Mouse (Mus musculus) limb, embryonic 15.5 days (tissue): ENCODE results near the gene Fgf12. TPM values are rescaled to one million over a fixed set of nuclear protein-coding genes. Genes with fewer than 3 reads are reported as not detected.
A peak's percentile ranks its signal among the peaks of the same experiment; 100 is the strongest.

Experiments
- ATAC-seq: fragments of 200-750 bp; cut with Nextera tagmentation; 2 replicates; pipeline ENCODE4 v1.8.0; 2017; ENCODE audit warnings: low read depth, moderate TSS enrichment; ENCODE audit not compliant: insufficient number of reproducible peaks, low FRiP score, low TSS enrichment
- H3K27ac ChIP-seq: fragments of 300-500 bp; sonication (generic); 2 replicates; pipeline ENCODE4 v1.5.1; 2015; ENCODE audit warnings: moderate library complexity, mild to moderate bottlenecking, inconsistent platforms
- H3K27me3 ChIP-seq: fragments of 300-500 bp; sonication (generic); 2 replicates; pipeline ENCODE4 v1.6.1; 2015; ENCODE audit warnings: inconsistent platforms
- H3K36me3 ChIP-seq: fragments of 300-500 bp; sonication (generic); 2 replicates; pipeline ENCODE4 v1.6.1; 2015; ENCODE audit warnings: inconsistent platforms
- H3K4me1 ChIP-seq: fragments of 300-500 bp; sonication (generic); 2 replicates; pipeline ENCODE4 v1.6.1; 2015; ENCODE audit warnings: inconsistent platforms
- H3K4me2 ChIP-seq: fragments of 300-500 bp; sonication (generic); 2 replicates; pipeline ENCODE4 v1.6.1; 2015; ENCODE audit warnings: mild to moderate bottlenecking, inconsistent platforms
- H3K4me3 ChIP-seq: fragments of 300-500 bp; sonication (generic); 2 replicates; pipeline ENCODE4 v1.5.1; 2015; ENCODE audit warnings: mild to moderate bottlenecking, inconsistent platforms
- H3K9ac ChIP-seq: fragments of 300-500 bp; sonication (generic); 2 replicates; pipeline ENCODE4 v1.6.1; 2015; ENCODE audit warnings: inconsistent platforms
- H3K9me3 ChIP-seq: fragments of 300-500 bp; sonication (generic); 2 replicates; pipeline ENCODE4 v1.6.1; 2016; ENCODE audit warnings: inconsistent platforms
- WGBS: fragments of 180-500 bp; shearing (Covaris S2); methylation state at CpG from one replicate; pipeline ENCODE4 v1.1.7; 2015; 5-methylcytosine and 5-hydroxymethylcytosine counted together
- polyA plus RNA-seq: library from polyadenylated mRNA; unstranded; fragments of >200 nt; fragmentation: Nextera tagmentation; extraction: Ambion mirVana; gene quantifications from 2 replicates; pipeline ENCODE4 v1.2.1, GENCODE M21; 2015

The Fgf12 gene
- polyA plus RNA-seq, 1 experiment from 2014 or later, result 7.3 TPM

GRCm38 (mm10) chr16:28603155-28603554 lies 149.7 kb downstream of the Fgf12 start:
- Histone ChIP-seq H3K27me3 (no peaks in the 10 kb centered on the region), H3K27ac (no peak overlapping the region), H3K9me3 (no peaks in the 10 kb centered on the region), H3K4me1 (no peaks in the 10 kb centered on the region), H3K4me2 (no peak overlapping the region), H3K9ac (no peak overlapping the region), H3K4me3 (no peak overlapping the region), H3K36me3 (no peaks in the 10 kb centered on the region)
- no peak for ATAC-seq
- WGBS, result 59% methylated on average over 1 of the region's 1 CpGs

- H3K4me3 ChIP-seq, result no peak overlapping the region
- no peaks in the 10 kb centered on the region for H3K9me3 ChIP-seq
- H3K27me3 ChIP-seq, result no peaks in the 10 kb centered on the region
- ATAC-seq, result no peak
- WGBS, result 76% methylated on average over 4 of the region's 4 CpGs
- H3K4me1 ChIP-seq, result no peaks in the 10 kb centered on the region
- no peak overlapping the region for H3K4me2 ChIP-seq
- no peaks in the 10 kb centered on the region for H3K36me3 ChIP-seq
- no peak overlapping the region for H3K9ac ChIP-seq
- H3K27ac ChIP-seq, result no peak overlapping the region
These were observed 151.1 kb downstream of the Fgf12 start for GRCm38 (mm10) chr16:28601723-28602122.

GRCm38 (mm10) chr16:28596112-28596511 lies 156.8 kb downstream of the Fgf12 start:
- H3K9ac ChIP-seq, result no peak overlapping the region
- no peaks in the 10 kb centered on the region for H3K36me3 ChIP-seq
- H3K4me1 ChIP-seq, result no peaks in the 10 kb centered on the region
- H3K9me3 ChIP-seq, result no peaks in the 10 kb centered on the region
- peaks cover 4% of the 10 kb centered on the region; the same call in 1 of the 2 replicates for H3K27me3 ChIP-seq
- no peak overlapping the region for H3K4me3 ChIP-seq
- no peak for ATAC-seq
- H3K4me2 ChIP-seq, result no peak overlapping the region
- no peak overlapping the region for H3K27ac ChIP-seq
- WGBS, result 67% methylated on average over 13 of the region's 13 CpGs

GRCm38 (mm10) chr16:28593075-28593915 lies 159.6 kb downstream of the Fgf12 start:
- H3K4me1 ChIP-seq, result no peaks in the 10 kb centered on the region
- H3K36me3 ChIP-seq, result no peaks in the 10 kb centered on the region
- H3K27ac ChIP-seq, result no peak overlapping the region
- H3K9me3 ChIP-seq, result no peaks in the 10 kb centered on the region
- WGBS, result 26% methylated on average over 26 of the region's 26 CpGs
- H3K4me3 ChIP-seq, result peak overlapping the region; percentile 32
- H3K27me3 ChIP-seq, result peaks cover 4% of the 10 kb centered on the region; the same call in 1 of the 2 replicates
- peak overlapping the region; percentile 52 for H3K4me2 ChIP-seq
- no peak for ATAC-seq
- no peak overlapping the region for H3K9ac ChIP-seq

- H3K9me3 ChIP-seq, result no peaks in the 10 kb centered on the region
- no peak for ATAC-seq
- H3K4me2 ChIP-seq, result no peak overlapping the region
- WGBS, result 88% methylated on average over 6 of the region's 6 CpGs
- no peak overlapping the region for H3K9ac ChIP-seq
- H3K36me3 ChIP-seq, result no peaks in the 10 kb centered on the region
- peaks cover 4% of the 10 kb centered on the region; the same call in 1 of the 2 replicates for H3K27me3 ChIP-seq
- no peaks in the 10 kb centered on the region for H3K4me1 ChIP-seq
- no peak overlapping the region for H3K4me3 ChIP-seq
- no peak overlapping the region for H3K27ac ChIP-seq
These were observed 160.4 kb downstream of the Fgf12 start for GRCm38 (mm10) chr16:28592466-28592865.

GRCm38 (mm10) chr16:28591583-28591982 lies 161.3 kb downstream of the Fgf12 start:
- WGBS, result 68% methylated on average over 9 of the region's 9 CpGs
- Histone ChIP-seq H3K4me3 (no peak overlapping the region), H3K9me3 (no peaks in the 10 kb centered on the region), H3K36me3 (no peaks in the 10 kb centered on the region), H3K27me3 (peaks cover 4% of the 10 kb centered on the region; the same call in 1 of the 2 replicates), H3K4me2 (no peak overlapping the region), H3K9ac (no peak overlapping the region), H3K4me1 (no peaks in the 10 kb centered on the region), H3K27ac (no peak overlapping the region)
- ATAC-seq, result no peak

- Histone ChIP-seq H3K36me3 (no peaks in the 10 kb centered on the region), H3K27ac (no peak overlapping the region), H3K9me3 (no peaks in the 10 kb centered on the region), H3K4me2 (no peak overlapping the region), H3K4me3 (no peak overlapping the region), H3K4me1 (no peaks in the 10 kb centered on the region), H3K27me3 (peaks cover under 1% of the 10 kb centered on the region), H3K9ac (no peak overlapping the region)
- 42% methylated on average over 3 of the region's 3 CpGs for WGBS
- ATAC-seq, result no peak
These were observed 180.7 kb downstream of the Fgf12 start for GRCm38 (mm10) chr16:28572212-28572611.

- WGBS, result 1% methylated on average over 58 of the region's 58 CpGs
- Histone ChIP-seq H3K9ac (no peak overlapping the region), H3K4me2 (peak overlapping the region; percentile 97)
These were observed 188.1 kb downstream of the Fgf12 start for GRCm38 (mm10) chr16:28564716-28565217.

GRCm38 (mm10) chr16:28564075-28564715 lies 188.7 kb downstream of the Fgf12 start:
- peaks cover 38% of the 10 kb centered on the region for H3K27me3 ChIP-seq
- H3K27ac ChIP-seq, result no peak overlapping the region
- H3K9me3 ChIP-seq, result no peaks in the 10 kb centered on the region
- H3K4me3 ChIP-seq, result peak overlapping the region; percentile 49
- H3K4me2 ChIP-seq, result peak overlapping the region; percentile 97
- H3K9ac ChIP-seq, result no peak overlapping the region
- peak; percentile 24; the same call in 1 of the 2 replicates for ATAC-seq
- under 1% methylated on average over 44 of the region's 45 CpGs for WGBS
- no peaks in the 10 kb centered on the region for H3K36me3 ChIP-seq
- H3K4me1 ChIP-seq, result peaks cover 13% of the 10 kb centered on the region

More at GRCm38 (mm10) chr16:28564716-28565217, 188.1 kb downstream of the Fgf12 start:
- peaks cover 13% of the 10 kb centered on the region for H3K4me1 ChIP-seq
- no peak for ATAC-seq
- no peak overlapping the region for H3K27ac ChIP-seq
- H3K9me3 ChIP-seq, result no peaks in the 10 kb centered on the region
- no peaks in the 10 kb centered on the region for H3K36me3 ChIP-seq
- H3K4me3 ChIP-seq, result peak overlapping the region; percentile 49
- peaks cover 38% of the 10 kb centered on the region for H3K27me3 ChIP-seq

- Histone ChIP-seq H3K9me3 (no peaks in the 10 kb centered on the region), H3K9ac (no peak overlapping the region), H3K4me1 (peaks cover 13% of the 10 kb centered on the region), H3K4me2 (no peak overlapping the region), H3K27me3 (peaks cover 38% of the 10 kb centered on the region), H3K4me3 (no peak overlapping the region), H3K27ac (no peak overlapping the region), H3K36me3 (no peaks in the 10 kb centered on the region)
- 79% methylated on average over 6 of the region's 6 CpGs for WGBS
- no peak for ATAC-seq
These were observed 190.0 kb downstream of the Fgf12 start for GRCm38 (mm10) chr16:28562847-28563246.

- H3K9me3 ChIP-seq, result no peaks in the 10 kb centered on the region
- WGBS, result 86% methylated on average over 10 of the region's 10 CpGs
- H3K36me3 ChIP-seq, result no peaks in the 10 kb centered on the region
- no peak overlapping the region for H3K27ac ChIP-seq
- H3K4me2 ChIP-seq, result no peak overlapping the region
- H3K9ac ChIP-seq, result no peak overlapping the region
- ATAC-seq, result no peak
- no peaks in the 10 kb centered on the region for H3K4me1 ChIP-seq
- H3K4me3 ChIP-seq, result no peak overlapping the region
- no peaks in the 10 kb centered on the region for H3K27me3 ChIP-seq
These were observed 197.6 kb downstream of the Fgf12 start for GRCm38 (mm10) chr16:28555219-28555618.

- Histone ChIP-seq H3K27ac (no peak overlapping the region), H3K4me3 (no peak overlapping the region), H3K9me3 (no peaks in the 10 kb centered on the region), H3K9ac (no peak overlapping the region), H3K4me1 (no peaks in the 10 kb centered on the region), H3K27me3 (no peaks in the 10 kb centered on the region), H3K4me2 (no peak overlapping the region), H3K36me3 (no peaks in the 10 kb centered on the region)
- 52% methylated on average over 3 of the region's 3 CpGs for WGBS
- ATAC-seq, result no peak
These were observed 213.4 kb downstream of the Fgf12 start for GRCm38 (mm10) chr16:28539423-28539822.
